In the genomic region with DNA sequence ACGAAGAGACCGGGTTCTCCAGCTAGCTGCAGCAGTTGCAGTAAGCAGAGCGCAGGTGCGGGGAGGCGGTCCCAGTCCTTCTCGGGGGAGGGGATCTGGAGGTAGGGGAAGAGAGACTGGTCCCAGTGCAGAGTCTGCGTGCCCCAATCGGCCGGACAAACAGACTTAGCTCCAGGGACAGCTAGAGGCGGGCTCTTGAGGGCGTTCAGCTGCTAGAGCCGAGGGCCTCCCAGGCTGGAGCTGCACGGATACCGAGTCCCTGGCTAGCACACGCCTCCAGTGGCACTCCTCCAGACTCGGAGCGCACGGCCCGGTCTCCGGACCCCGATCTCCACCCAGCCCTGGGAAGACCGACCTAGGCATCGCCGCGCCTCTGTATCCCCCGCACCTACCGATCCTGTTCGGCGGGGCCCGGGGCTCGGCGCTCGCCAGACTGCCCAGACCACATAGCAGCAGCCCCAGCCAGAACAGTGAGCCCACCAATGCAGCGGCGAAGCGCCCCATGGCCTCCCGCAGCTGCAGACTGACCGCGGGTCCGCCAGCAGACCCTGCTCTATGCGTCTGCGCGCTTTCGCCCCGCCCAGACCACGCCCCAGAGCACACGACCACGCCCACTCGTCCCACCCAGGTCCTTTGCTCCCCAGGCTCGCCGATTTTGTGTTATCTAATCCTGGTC, we compare ENCODE assay signal across 8 mouse cellular contexts. TPM values are rescaled to one million over a fixed set of nuclear protein-coding genes. Genes with fewer than 3 reads are reported as not detected.
DNase-seq lines count a peak whose midpoint lies in the region; ATAC-seq lines count a peak whose summit lies in the region.

A gene (minus strand): TSS at position 574 of the 676 bp plus-strand sequence.

- intact Hi-C loops in gastrocnemius, postnatal 14 days (cut with DNase I; ENCODE audit: low total_unique reads), result no loop called here

- peak; percentile 69 for ATAC-seq in inflammation-experienced regulatory T-cells, adult 6 months

- H3K4me1 ChIP-seq in megakaryocyte, embryonic 14.5 days, result peaks cover 54% of the 10 kb centered on the region

- no peaks in the 10 kb centered on the region for H3K27me3 ChIP-seq in megakaryocyte, embryonic 14.5 days (replicated peaks)

- H3K4me3 ChIP-seq in megakaryocyte, embryonic 14.5 days (replicated peaks), result peak within 1 kb of the TSS; percentile 98

- DNase-seq in adrenal gland, adult 18-20 months (ENCODE audit: low spot score in 2 of 2), result peak; percentile 88 to 90
- DNase-seq in embryo, embryonic 10.5 days (ENCODE audit: low spot score), result peak; percentile 92
- peak; percentile 87 for DNase-seq in gastrocnemius, postnatal 14 days
- DNase-seq in left cerebral cortex, adult 9 months (ENCODE audit: low spot score in 2 of 2), result peak; percentile 59 to 87
- peak; percentile 91 for DNase-seq in right cerebral cortex, postnatal 10 days (ENCODE audit: low spot score in 2 of 2)
- peak; percentile 90 for DNase-seq in urinary bladder, postnatal 14 days (ENCODE audit: low spot score)

- no peaks in the 10 kb centered on the region for H3K9me3 ChIP-seq in megakaryocyte, embryonic 14.5 days

- peaks cover 22% of the 10 kb centered on the region for H3K36me3 ChIP-seq in megakaryocyte, embryonic 14.5 days (replicated peaks; ENCODE audit: low read length)

RNA-seq across cellular contexts. Expression of the gene that starts here (rescaled TPM):
- total RNA-seq in adrenal gland, adult 18-20 months (2021), result 100 to 1,000 TPM; 114 to 221 TPM
- total RNA-seq in gastrocnemius, postnatal 14 days (2021), result 10 to 100 TPM; 63.0 to 63.1 TPM
- 10 to 100 TPM in 1 of 3 experiments, 1 to 10 TPM in 2; 6.1 to 11.8 (median 6.8) TPM for polyA plus RNA-seq in inflammation-experienced regulatory T-cells, adult 6 months (2017; shearing (Covaris generic))
- polyA plus RNA-seq in megakaryocyte, embryonic 14.5 days (2012; ENCODE audit: insufficient read depth, low replicate concordance), result 8.2 and 12.4 TPM in 2 replicates

Comparison
In these comparisons a context has a peak if more than half of its experiments do, and no peak if none do; other contexts are left out.
1. Peak in every context shown above with its lines: DNase-seq, ATAC-seq and H3K4me3 ChIP-seq.